Mouse (Mus musculus): ENCODE measurements around the gene Naa15.

DNA sequence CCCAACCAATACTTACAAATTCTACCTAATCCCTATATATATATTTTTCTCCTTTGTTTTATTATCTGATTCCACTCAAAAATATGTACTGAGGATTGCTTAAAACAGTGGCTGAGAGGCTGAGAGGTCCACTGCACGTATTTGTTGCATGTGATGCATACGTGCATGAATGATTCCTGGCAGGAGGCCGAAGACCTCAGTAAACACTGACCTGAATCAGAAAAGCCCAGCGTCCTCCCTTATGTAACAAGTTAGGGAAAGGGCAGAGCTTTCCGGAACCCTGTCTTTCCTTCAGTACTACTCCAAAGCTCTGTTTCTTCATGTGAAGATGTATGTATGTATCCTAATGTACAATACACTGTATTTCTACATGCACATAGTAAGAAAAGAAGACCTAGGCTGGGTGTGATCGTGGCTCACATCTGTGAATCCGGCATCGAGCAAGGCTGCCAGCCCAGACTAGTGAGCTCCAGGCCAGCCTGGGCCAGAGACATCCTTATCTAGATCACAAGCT, 27.0 kb upstream of the Naa15 start:
- TF ChIP-seq EP300 (IDR thresholded peaks at IDR 0.05; ENCODE audit: low read depth) (no peak), CTCF (IDR thresholded peaks at IDR 0.05; ENCODE audit: low read depth) (no peak)

All from heart, postnatal 0 days (tissue).